Mouse (Mus musculus) bone marrow, adult 2 months (tissue): ENCODE data around the gene Lamp1.

Experiments used
- CTCF ChIP-seq: fragments of 200-500 bp; IDR thresholded peaks from 2 replicates; pipeline ENCODE4 v1.5.1; 2011; ENCODE audit warnings: low read length, control low read depth; ENCODE audit not compliant: control insufficient read depth, insufficient read depth
- POLR2A ChIP-seq: fragments of 200-500 bp; IDR thresholded peaks from 2 replicates; pipeline ENCODE4 v1.6.1; 2011; ENCODE audit warnings: low read depth, mild to moderate bottlenecking, control low read depth, low read length, borderline replicate concordance; ENCODE audit not compliant: control insufficient read depth

- TF ChIP-seq CTCF (no peak), POLR2A (no peak)
Measured at GRCm38 (mm10) chr8:13163563-13163962, 4.6 kb downstream of the Lamp1 start.
